Mouse (Mus musculus) testis, postnatal 10 days (tissue): Measurements from ENCODE around the gene Ctss.

Experiments
- DNase-seq: peaks from one replicate; pipeline ENCODE4 v3.0.0; 2021; ENCODE audit warnings: low spot score

The Ctss gene

GRCm38 (mm10) chr3:95526622-95527211 is at the start of gene Ctss:
Gene Ctss (plus strand): TSS chr3:95526786.
- no peak for DNase-seq

- no peak for DNase-seq
Observed at GRCm38 (mm10) chr3:95478966-95479365, 47.6 kb upstream of the Ctss start.

- no peak for DNase-seq
Observed at GRCm38 (mm10) chr3:95486421-95486820, 40.2 kb upstream of the Ctss start.

- peak; percentile 18 for DNase-seq
Observed at GRCm38 (mm10) chr3:95488679-95489078, 37.9 kb upstream of the Ctss start.

GRCm38 (mm10) chr3:95490238-95490637 is 36.3 kb upstream of the Ctss start:
- peak; percentile 33 for DNase-seq

- DNase-seq: peak; percentile 82
Observed at GRCm38 (mm10) chr3:95494342-95494741, 32.2 kb upstream of the Ctss start.

- DNase-seq: peak; percentile 32
Observed at GRCm38 (mm10) chr3:95498229-95498628, 28.4 kb upstream of the Ctss start.

GRCm38 (mm10) chr3:95499024-95499423 is 27.6 kb upstream of the Ctss start, which contains the start of gene Ctsk:
Gene Ctsk (plus strand): TSS chr3:95499256.
- no peak for DNase-seq

GRCm38 (mm10) chr3:95499496-95500140 is 27.0 kb upstream of the Ctss start:
- no peak for DNase-seq

GRCm38 (mm10) chr3:95502312-95502711 is 24.3 kb upstream of the Ctss start:
- no peak for DNase-seq

- DNase-seq: no peak
Observed at GRCm38 (mm10) chr3:95509348-95509747, 17.2 kb upstream of the Ctss start.

- DNase-seq: no peak
Observed at GRCm38 (mm10) chr3:95511611-95512180, 14.9 kb upstream of the Ctss start.

- no peak for DNase-seq
Observed at GRCm38 (mm10) chr3:95516614-95517041, 10.0 kb upstream of the Ctss start.

GRCm38 (mm10) chr3:95517493-95517898 is 9.1 kb upstream of the Ctss start:
- DNase-seq: peak; percentile 80

GRCm38 (mm10) chr3:95518891-95519290 is 7.7 kb upstream of the Ctss start:
- no peak for DNase-seq

GRCm38 (mm10) chr3:95519315-95519714 is 7.3 kb upstream of the Ctss start:
- DNase-seq: no peak

GRCm38 (mm10) chr3:95520100-95520499 is 6.5 kb upstream of the Ctss start:
- no peak for DNase-seq

GRCm38 (mm10) chr3:95521168-95521567 is 5.4 kb upstream of the Ctss start:
- no peak for DNase-seq

GRCm38 (mm10) chr3:95523662-95524061 is 2.9 kb upstream of the Ctss start:
- no peak for DNase-seq

- no peak for DNase-seq
Observed at GRCm38 (mm10) chr3:95524673-95525072, 1.9 kb upstream of the Ctss start.

GRCm38 (mm10) chr3:95526111-95526510 is 475 bp upstream of the Ctss start:
- DNase-seq: no peak

- no peak for DNase-seq
Observed at GRCm38 (mm10) chr3:95529814-95530213, 3.2 kb downstream of the Ctss start.

GRCm38 (mm10) chr3:95531025-95531424 is 4.4 kb downstream of the Ctss start:
- DNase-seq: no peak
